Mouse (Mus musculus) CD8-positive naive resting alpha-beta T cell, adult 2 months (primary cell): ENCODE measurements around the gene Tdrd12.
"Not testable (repeated sequence)": the region's sequence is repeated elsewhere in the genome, so short reads cannot be mapped to it uniquely, and the experiment has no call there.

ENCODE experiments used
- DNase-seq, 2 experiments: peaks; one replicate each; pipeline ENCODE4 v3.0.0; 2022; ENCODE audit warnings: low read depth in 2 of 2, low spot score in 2 of 2

The Tdrd12 gene

GRCm38 (mm10) chr7:35555224-35556204 lies 18.0 kb upstream of the Tdrd12 start:
- peak; percentile 77 to 81 for DNase-seq

- DNase-seq = peak in 1 of 2 experiments; percentile 33
Measured at GRCm38 (mm10) chr7:35554605-35555175, 17.1 kb upstream of the Tdrd12 start.

- DNase-seq = peak in 1 of 2 experiments; percentile 26
Measured at GRCm38 (mm10) chr7:35553751-35554604, 16.4 kb upstream of the Tdrd12 start.

- peak; percentile 48 to 69 for DNase-seq
Measured at GRCm38 (mm10) chr7:35545881-35546280, 8.3 kb upstream of the Tdrd12 start.

GRCm38 (mm10) chr7:35535750-35536512 lies 1.6 kb downstream of the Tdrd12 start:
- no peak for DNase-seq

- not testable (repeated sequence) for DNase-seq
Measured at GRCm38 (mm10) chr7:35530544-35530943, 7.0 kb downstream of the Tdrd12 start.

GRCm38 (mm10) chr7:35530026-35530425 lies 7.5 kb downstream of the Tdrd12 start:
- no peak for DNase-seq

GRCm38 (mm10) chr7:35526795-35527194 lies 10.8 kb downstream of the Tdrd12 start:
- no peak for DNase-seq

- no peak for DNase-seq
Measured at GRCm38 (mm10) chr7:35501995-35502394, 35.5 kb downstream of the Tdrd12 start.

GRCm38 (mm10) chr7:35497516-35497915 lies 40.0 kb downstream of the Tdrd12 start:
- no peak for DNase-seq

GRCm38 (mm10) chr7:35491005-35491404 lies 46.5 kb downstream of the Tdrd12 start:
- DNase-seq = no peak

GRCm38 (mm10) chr7:35490186-35490585 lies 47.4 kb downstream of the Tdrd12 start:
- no peak for DNase-seq

- DNase-seq = no peak
Measured at GRCm38 (mm10) chr7:35486553-35486952, 51.0 kb downstream of the Tdrd12 start.

GRCm38 (mm10) chr7:35485126-35485525 lies 52.4 kb downstream of the Tdrd12 start:
- no peak for DNase-seq

GRCm38 (mm10) chr7:35476457-35476856 lies 61.1 kb downstream of the Tdrd12 start:
- DNase-seq = no peak

GRCm38 (mm10) chr7:35470794-35471193 lies 66.8 kb downstream of the Tdrd12 start:
- DNase-seq = no peak

- no peak for DNase-seq
Measured at GRCm38 (mm10) chr7:35467856-35468255, 69.7 kb downstream of the Tdrd12 start.

GRCm38 (mm10) chr7:35465027-35465426 lies 72.5 kb downstream of the Tdrd12 start:
- DNase-seq = no peak

GRCm38 (mm10) chr7:35460971-35461370 lies 76.6 kb downstream of the Tdrd12 start:
- no peak for DNase-seq

GRCm38 (mm10) chr7:35456091-35456814 lies 81.3 kb downstream of the Tdrd12 start:
- no peak for DNase-seq
